8 mouse cellular contexts compared by ENCODE assay signal in genomic region chr1:86178462-86179253, GRCm38 (mm10). TPM values are rescaled to one million over a fixed set of nuclear protein-coding genes. Genes with fewer than 3 reads are reported as not detected.
A peak's percentile ranks its signal among the peaks of the same experiment; 100 is the strongest.
DNase-seq lines count a peak whose midpoint lies in the region; ATAC-seq and TF ChIP-seq lines count a peak whose summit lies in the region.

No protein-coding gene starts in this region.

- peak; percentile 85 for DNase-seq in A20 (ENCODE audit: low read depth, low spot score)
- DNase-seq in heart, adult 9 months (ENCODE audit: low spot score in 2 of 2), result peak; percentile 40 to 55
- peak; percentile 85 to 95 for DNase-seq in spleen, postnatal 4 days (ENCODE audit: low spot score in 2 of 2)

- no peak overlapping the region for H3K27ac ChIP-seq in bone marrow, adult 2 months (ENCODE audit: control insufficient read depth, insufficient read depth, low read depth, low read length, poor library complexity)
- no peak overlapping the region for H3K27ac ChIP-seq in embryonic fibroblast, embryonic 13.5 days (ENCODE audit: insufficient read depth, low read length)
- H3K27ac ChIP-seq in kidney, embryonic 14.5 days (ENCODE audit: low read depth, low read length), result no peak overlapping the region
- H3K27ac ChIP-seq in limb, embryonic 15.5 days, result no peak overlapping the region

- peaks cover 24% of the 10 kb centered on the region; the same call in 1 of the 2 replicates for H3K36me3 ChIP-seq in kidney, embryonic 14.5 days (ENCODE audit: control insufficient read depth, insufficient read depth, low read length)
- peaks cover 41% of the 10 kb centered on the region for H3K36me3 ChIP-seq in limb, embryonic 15.5 days

- peaks cover 2% of the 10 kb centered on the region; the same call in 1 of the 2 replicates for H3K4me1 ChIP-seq in bone marrow, adult 2 months (ENCODE audit: control insufficient read depth, insufficient read depth, low read length)
- H3K4me1 ChIP-seq in embryonic fibroblast, embryonic 13.5 days (ENCODE audit: control insufficient read depth, insufficient read depth, low read length), result no peaks in the 10 kb centered on the region
- H3K4me1 ChIP-seq in kidney, embryonic 14.5 days (ENCODE audit: control insufficient read depth, insufficient read depth, low read length), result no peaks in the 10 kb centered on the region
- H3K4me1 ChIP-seq in limb, embryonic 15.5 days, result no peaks in the 10 kb centered on the region

- peak; percentile 54 for ATAC-seq in kidney, embryonic 14.5 days (ENCODE audit: low FRiP score, low TSS enrichment)
- ATAC-seq in limb, embryonic 15.5 days (ENCODE audit: insufficient number of reproducible peaks, low FRiP score, low TSS enrichment, low read depth), result peak; percentile 56; the same call in 1 of the 2 replicates
- ATAC-seq in monocyte, adult 5-6 weeks (replicated peaks; ENCODE audit: insufficient number of reproducible peaks, low FRiP score, low TSS enrichment, poor library complexity, severe bottlenecking), result peak; percentile 98

- no peak for TF ChIP-seq POLR2A in bone marrow, adult 2 months (IDR thresholded peaks at IDR 0.05; ENCODE audit: borderline replicate concordance, control insufficient read depth, low read depth, low read length)
- no peak for TF ChIP-seq POLR2A in embryonic fibroblast, embryonic 13.5 days (IDR thresholded peaks at IDR 0.05; ENCODE audit: low read depth, low read length)

- no peak overlapping the region for H3K9ac ChIP-seq in kidney, embryonic 14.5 days (ENCODE audit: low read depth, low read length)
- no peak overlapping the region for H3K9ac ChIP-seq in limb, embryonic 15.5 days

- H3K27me3 ChIP-seq in kidney, embryonic 14.5 days (ENCODE audit: control insufficient read depth, insufficient read depth, low read length), result no peaks in the 10 kb centered on the region
- H3K27me3 ChIP-seq in limb, embryonic 15.5 days, result no peaks in the 10 kb centered on the region

- H3K4me2 ChIP-seq in kidney, embryonic 14.5 days (replicated peaks; ENCODE audit: low read depth, low read length), result no peak overlapping the region
- no peak overlapping the region for H3K4me2 ChIP-seq in limb, embryonic 15.5 days

- peak; percentile 100 for TF ChIP-seq CTCF in bone marrow, adult 2 months (IDR thresholded peaks at IDR 0.05; ENCODE audit: control insufficient read depth, insufficient read depth, low read length)
- TF ChIP-seq CTCF in embryonic fibroblast, embryonic 13.5 days (IDR thresholded peaks at IDR 0.05; ENCODE audit: borderline replicate concordance, insufficient read depth, low read length), result peak; percentile 97

- no peaks in the 10 kb centered on the region for H3K9me3 ChIP-seq in kidney, embryonic 14.5 days (ENCODE audit: control insufficient read depth, low read length)
- no peaks in the 10 kb centered on the region for H3K9me3 ChIP-seq in limb, embryonic 15.5 days

- no peak overlapping the region for H3K4me3 ChIP-seq in bone marrow, adult 2 months (replicated peaks; ENCODE audit: control insufficient read depth, low read depth, low read length)
- H3K4me3 ChIP-seq in embryonic fibroblast, embryonic 13.5 days (ENCODE audit: insufficient read depth, low read length), result no peak overlapping the region
- no peak overlapping the region for H3K4me3 ChIP-seq in kidney, embryonic 14.5 days (ENCODE audit: low read length)
- H3K4me3 ChIP-seq in limb, embryonic 15.5 days, result no peak overlapping the region

- 46% methylated on average over 7 of the region's 7 CpGs for WGBS in bone marrow, adult 2 months
- WGBS in kidney, embryonic 14.5 days, result 47% methylated on average over 7 of the region's 7 CpGs
- 44% methylated on average over 7 of the region's 7 CpGs for WGBS in limb, embryonic 15.5 days

RNA-seq across cellular contexts. Expression of gene Armc9, which starts 24.1 kb away (rescaled TPM):
- polyA plus RNA-seq in bone marrow, adult 2 months (2011; ENCODE audit: insufficient read depth, insufficient read length, low replicate concordance, missing spikeins), result 8.5 and 9.6 TPM in 2 replicates
- 12.7 and 14.8 TPM in 2 replicates for polyA plus RNA-seq in embryonic fibroblast, embryonic 13.5 days (2011; ENCODE audit: insufficient read length, low read depth, missing spikeins)
- polyA plus RNA-seq in kidney, embryonic 14.5 days (2014; fragmentation: Nextera tagmentation; extraction: Ambion mirVana), result 18.9 and 30.5 TPM in 2 replicates
- 16.6 and 19.2 TPM in 2 replicates for polyA plus RNA-seq in limb, embryonic 15.5 days (2015; fragmentation: Nextera tagmentation; extraction: Ambion mirVana)
- 1.3 to 5.3 TPM (median 3.6 TPM) in 3 replicates for total RNA-seq in monocyte, adult 5-6 weeks (2017)

RNA-seq across cellular contexts. Expression of gene Gm21972, which starts 45.2 kb away (rescaled TPM):
- 6.9 and 9.7 TPM in 2 replicates for polyA plus RNA-seq in bone marrow, adult 2 months (2011; ENCODE audit: insufficient read depth, insufficient read length, low replicate concordance, missing spikeins)
- 7.6 and 10.5 TPM in 2 replicates for polyA plus RNA-seq in embryonic fibroblast, embryonic 13.5 days (2011; ENCODE audit: insufficient read length, low read depth, missing spikeins)
- 0.53 and 0.76 TPM in 2 replicates for polyA plus RNA-seq in kidney, embryonic 14.5 days (2014; fragmentation: Nextera tagmentation; extraction: Ambion mirVana)
- 0.47 TPM in 1 of 2 replicates, not detected in the other for polyA plus RNA-seq in limb, embryonic 15.5 days (2015; fragmentation: Nextera tagmentation; extraction: Ambion mirVana)
- 1.1 to 17.3 TPM in 2 of 3 replicates, not detected in the other for total RNA-seq in monocyte, adult 5-6 weeks (2017)
